Mouse (Mus musculus) heart, embryonic 12.5 days (tissue): Measurements from ENCODE around the gene Ccr1l1. TPM values are rescaled to one million over a fixed set of nuclear protein-coding genes. Genes with fewer than 3 reads are reported as not detected.
A peak's percentile ranks its signal among the peaks of the same experiment; 100 is the strongest.

Source experiments
- ATAC-seq: fragments of 200-750 bp; cut with Nextera tagmentation; 2 replicates; pipeline ENCODE4 v1.8.0; 2017; ENCODE audit warnings: moderate TSS enrichment, moderate library complexity; ENCODE audit not compliant: insufficient number of reproducible peaks, low FRiP score
- H3K27ac ChIP-seq: fragments of 300-500 bp; sonication (generic); 2 replicates; pipeline ENCODE4 v1.5.1; 2016; ENCODE audit warnings: mild to moderate bottlenecking, moderate library complexity; ENCODE audit not compliant: poor library complexity, severe bottlenecking
- H3K27me3 ChIP-seq: fragments of 300-500 bp; sonication (generic); replicated peaks from 2 replicates; pipeline ENCODE4 v1.6.1; 2016; ENCODE audit warnings: mild to moderate bottlenecking, moderate library complexity
- H3K36me3 ChIP-seq: fragments of 300-500 bp; sonication (generic); 2 replicates; pipeline ENCODE4 v1.6.1; 2016; ENCODE audit warnings: mild to moderate bottlenecking, moderate library complexity
- H3K4me1 ChIP-seq: fragments of 300-500 bp; sonication (generic); replicated peaks from 2 replicates; pipeline ENCODE4 v1.6.1; 2016; ENCODE audit warnings: mild to moderate bottlenecking
- H3K4me2 ChIP-seq: fragments of 300-500 bp; sonication (generic); 2 replicates; pipeline ENCODE4 v1.6.1; 2016; ENCODE audit warnings: mild to moderate bottlenecking, moderate library complexity
- H3K4me3 ChIP-seq: fragments of 300-500 bp; sonication (generic); 2 replicates; pipeline ENCODE4 v1.5.1; 2016; ENCODE audit warnings: mild to moderate bottlenecking
- H3K9ac ChIP-seq: fragments of 300-500 bp; sonication (generic); 2 replicates; pipeline ENCODE4 v1.6.1; 2016; ENCODE audit warnings: mild to moderate bottlenecking, moderate library complexity
- H3K9me3 ChIP-seq: fragments of 300-500 bp; sonication (generic); replicated peaks from 2 replicates; pipeline ENCODE4 v1.6.1; 2016; ENCODE audit warnings: mild to moderate bottlenecking, moderate library complexity
- WGBS: fragments of 180-500 bp; shearing (Covaris S2); methylation state at CpG from one replicate; pipeline ENCODE4 v1.1.7; 2016; 5-methylcytosine and 5-hydroxymethylcytosine counted together
- polyA plus RNA-seq: library from polyadenylated mRNA; unstranded; fragments of >200 nt; fragmentation: Nextera tagmentation; extraction: Ambion mirVana; gene quantifications from 2 replicates; pipeline ENCODE4 v1.2.1, GENCODE M21; 2016

Ccr1l1 gene
- polyA plus RNA-seq, 1 experiment from 2014 or later = not detected

- Histone ChIP-seq H3K4me1 (no peaks in the 10 kb centered on the region), H3K36me3 (no peaks in the 10 kb centered on the region), H3K4me3 (no peak overlapping the region), H3K27me3 (no peaks in the 10 kb centered on the region), H3K9ac (no peak overlapping the region), H3K4me2 (no peak overlapping the region), H3K9me3 (no peaks in the 10 kb centered on the region), H3K27ac (no peak overlapping the region)
- no peak for ATAC-seq
- WGBS = 67% methylated on average over 1 of the region's 1 CpGs
Measured at GRCm38 (mm10) chr9:123956892-123957291, 21.3 kb downstream of the Ccr1l1 start.

GRCm38 (mm10) chr9:123953551-123953950 lies 24.7 kb downstream of the Ccr1l1 start:
- H3K4me1 ChIP-seq = no peaks in the 10 kb centered on the region

GRCm38 (mm10) chr9:123951176-123951575 lies 27.0 kb downstream of the Ccr1l1 start:
- Histone ChIP-seq H3K4me2 (no peak overlapping the region), H3K27me3 (no peaks in the 10 kb centered on the region), H3K27ac (no peak overlapping the region), H3K9me3 (no peaks in the 10 kb centered on the region), H3K9ac (no peak overlapping the region), H3K4me1 (no peaks in the 10 kb centered on the region), H3K36me3 (no peaks in the 10 kb centered on the region), H3K4me3 (no peak overlapping the region)
- ATAC-seq = no peak
- WGBS = 92% methylated on average over 1 of the region's 1 CpGs

More at GRCm38 (mm10) chr9:123953551-123953950, 24.7 kb downstream of the Ccr1l1 start:
- Histone ChIP-seq H3K9me3 (no peaks in the 10 kb centered on the region), H3K27me3 (no peaks in the 10 kb centered on the region), H3K4me3 (no peak overlapping the region), H3K36me3 (no peaks in the 10 kb centered on the region), H3K9ac (no peak overlapping the region), H3K27ac (no peak overlapping the region), H3K4me2 (no peak overlapping the region)
- ATAC-seq = no peak
- 76% methylated on average over 2 of the region's 2 CpGs for WGBS

GRCm38 (mm10) chr9:123949432-123949831 lies 28.8 kb downstream of the Ccr1l1 start:
- H3K27ac ChIP-seq = no peak overlapping the region
- ATAC-seq = no peak
- H3K4me1 ChIP-seq = no peaks in the 10 kb centered on the region
- no peaks in the 10 kb centered on the region for H3K27me3 ChIP-seq
- no peak overlapping the region for H3K4me3 ChIP-seq
- 70% methylated on average over 2 of the region's 2 CpGs for WGBS
- H3K9ac ChIP-seq = no peak overlapping the region
- H3K4me2 ChIP-seq = no peak overlapping the region
- H3K36me3 ChIP-seq = no peaks in the 10 kb centered on the region
- no peaks in the 10 kb centered on the region for H3K9me3 ChIP-seq

GRCm38 (mm10) chr9:123947815-123948214 lies 30.4 kb downstream of the Ccr1l1 start:
- Histone ChIP-seq H3K4me2 (no peak overlapping the region), H3K36me3 (no peaks in the 10 kb centered on the region), H3K9ac (no peak overlapping the region), H3K4me1 (no peaks in the 10 kb centered on the region), H3K27ac (no peak overlapping the region), H3K4me3 (no peak overlapping the region), H3K27me3 (no peaks in the 10 kb centered on the region), H3K9me3 (no peaks in the 10 kb centered on the region)
- 61% methylated on average over 1 of the region's 1 CpGs for WGBS
- ATAC-seq = no peak

GRCm38 (mm10) chr9:123942025-123942424 lies 36.2 kb downstream of the Ccr1l1 start:
- H3K4me3 ChIP-seq = no peak overlapping the region
- ATAC-seq = no peak

GRCm38 (mm10) chr9:123941316-123941715 lies 36.9 kb downstream of the Ccr1l1 start:
- WGBS = 55% methylated on average over 2 of the region's 2 CpGs
- Histone ChIP-seq H3K36me3 (no peaks in the 10 kb centered on the region), H3K4me3 (no peak overlapping the region), H3K9ac (no peak overlapping the region), H3K4me2 (no peak overlapping the region), H3K4me1 (0 out of 2 replicates have a peak, but pooled peaks cover 5% of the 10 kb centered on the region), H3K27ac (peak overlapping the region; percentile 54; the same call in 1 of the 2 replicates), H3K27me3 (no peaks in the 10 kb centered on the region), H3K9me3 (no peaks in the 10 kb centered on the region)
- peak; percentile 53 for ATAC-seq

More at GRCm38 (mm10) chr9:123942025-123942424, 36.2 kb downstream of the Ccr1l1 start:
- Histone ChIP-seq H3K27me3 (no peaks in the 10 kb centered on the region), H3K27ac (no peak overlapping the region), H3K4me2 (no peak overlapping the region), H3K9me3 (no peaks in the 10 kb centered on the region), H3K36me3 (no peaks in the 10 kb centered on the region), H3K4me1 (0 out of 2 replicates have a peak, but pooled peaks cover 5% of the 10 kb centered on the region), H3K9ac (no peak overlapping the region)
- WGBS = 83% methylated on average over 3 of the region's 3 CpGs

GRCm38 (mm10) chr9:123940628-123941027 lies 37.6 kb downstream of the Ccr1l1 start:
- no peak overlapping the region for H3K27ac ChIP-seq
- 0 out of 2 replicates have a peak, but pooled peaks cover 5% of the 10 kb centered on the region for H3K4me1 ChIP-seq
- no peaks in the 10 kb centered on the region for H3K36me3 ChIP-seq
- no peaks in the 10 kb centered on the region for H3K27me3 ChIP-seq
- H3K4me2 ChIP-seq = no peak overlapping the region
- no peak overlapping the region for H3K4me3 ChIP-seq
- H3K9me3 ChIP-seq = no peaks in the 10 kb centered on the region
- ATAC-seq = no peak
- H3K9ac ChIP-seq = no peak overlapping the region

GRCm38 (mm10) chr9:123940168-123940567 lies 38.0 kb downstream of the Ccr1l1 start:
- H3K27me3 ChIP-seq = no peaks in the 10 kb centered on the region
- WGBS = 70% methylated on average over 1 of the region's 1 CpGs
- no peaks in the 10 kb centered on the region for H3K36me3 ChIP-seq

GRCm38 (mm10) chr9:123937989-123938388 lies 40.2 kb downstream of the Ccr1l1 start:
- ATAC-seq = no peak
- WGBS = 88% methylated on average over 2 of the region's 2 CpGs

More at GRCm38 (mm10) chr9:123940168-123940567, 38.0 kb downstream of the Ccr1l1 start:
- Histone ChIP-seq H3K9me3 (no peaks in the 10 kb centered on the region), H3K27ac (no peak overlapping the region), H3K4me1 (0 out of 2 replicates have a peak, but pooled peaks cover 5% of the 10 kb centered on the region), H3K4me3 (no peak overlapping the region), H3K9ac (no peak overlapping the region), H3K4me2 (no peak overlapping the region)
- no peak for ATAC-seq

GRCm38 (mm10) chr9:123936604-123937280 lies 41.5 kb downstream of the Ccr1l1 start:
- H3K4me1 ChIP-seq = 0 out of 2 replicates have a peak, but pooled peaks cover 5% of the 10 kb centered on the region
- no peak overlapping the region for H3K4me2 ChIP-seq
- WGBS = 83% methylated on average over 9 of the region's 9 CpGs
- ATAC-seq = no peak
- H3K27me3 ChIP-seq = no peaks in the 10 kb centered on the region
- no peak overlapping the region for H3K9ac ChIP-seq
- H3K27ac ChIP-seq = no peak overlapping the region
- no peak overlapping the region for H3K4me3 ChIP-seq
- no peaks in the 10 kb centered on the region for H3K36me3 ChIP-seq
- no peaks in the 10 kb centered on the region for H3K9me3 ChIP-seq

More at GRCm38 (mm10) chr9:123937989-123938388, 40.2 kb downstream of the Ccr1l1 start:
- Histone ChIP-seq H3K9me3 (no peaks in the 10 kb centered on the region), H3K4me3 (no peak overlapping the region), H3K27me3 (no peaks in the 10 kb centered on the region), H3K36me3 (no peaks in the 10 kb centered on the region), H3K4me1 (0 out of 2 replicates have a peak, but pooled peaks cover 5% of the 10 kb centered on the region), H3K27ac (no peak overlapping the region), H3K9ac (no peak overlapping the region), H3K4me2 (no peak overlapping the region)
